Mouse (Mus musculus) adrenal gland, adult 8-10 months (tissue): ENCODE results near the gene Smok3a. TPM values are rescaled to one million over a fixed set of nuclear protein-coding genes. Genes with fewer than 3 reads are reported as not detected.

Experiments
- total RNA-seq, 4 experiments: library from RNA; stranded (reverse); gene quantifications; 2 replicates each; pipeline ENCODE4 v1.2.4; 2022

Smok3a gene
- total RNA-seq, 4 experiments from 2014 or later = not detected

Other genes with a start within 250 kb of the Smok3a start
- gene Ppp1r35, start 242.4 kb upstream of the Smok3a start, total RNA-seq = 10 to 100 TPM; 21.2 to 35.5 (median 27.0) TPM
- gene Mepce, start 233.6 kb upstream of the Smok3a start, total RNA-seq = 10 to 100 TPM; 53.8 to 66.8 (median 56.1) TPM
- 1 to 10 TPM; 1.4 to 4.4 (median 2.8) TPM for gene Zcwpw1, start 233.5 kb upstream of the Smok3a start, total RNA-seq
- gene Pilra, start 185.0 kb upstream of the Smok3a start, total RNA-seq = 1 to 10 TPM; 1.8 to 5.8 (median 4.1) TPM
- 1 to 10 TPM; 1.2 to 3.7 (median 1.9) TPM for gene Pilrb1, start 163.2 kb upstream of the Smok3a start, total RNA-seq
- 1 to 10 TPM in 2 of 4 experiments, under 1 TPM in 1, not detected in 1; 0.93 to 3.2 (median 2.2) TPM for gene Pilrb2, start 149.4 kb upstream of the Smok3a start, total RNA-seq
- under 1 TPM in 3 of 4 experiments, not detected in 1; 0.17 to 0.26 (median 0.22) TPM for gene Cyp3a13, start 99.6 kb upstream of the Smok3a start, total RNA-seq
- gene Gjc3, start 58.2 kb upstream of the Smok3a start, total RNA-seq = under 1 TPM; 0.14 to 0.71 (median 0.40) TPM
- 1 to 10 TPM in 1 of 4 experiments, under 1 TPM in 2, not detected in 1; 0.73 to 1.0 (median 0.78) TPM for gene Azgp1, start 39.7 kb upstream of the Smok3a start, total RNA-seq
- not detected for gene Smok3b, start 168 bp downstream of the Smok3a start, total RNA-seq
- gene Smok3c, start 31.9 kb downstream of the Smok3a start, total RNA-seq = not detected
- 10 to 100 TPM; 39.6 to 51.4 (median 47.6) TPM for gene Zkscan1, start 63.8 kb downstream of the Smok3a start, total RNA-seq
- 10 to 100 TPM; 16.7 to 18.8 (median 17.1) TPM for gene Zscan21, start 95.6 kb downstream of the Smok3a start, total RNA-seq
- gene Zfp113, start 134.5 kb downstream of the Smok3a start, total RNA-seq = 10 to 100 TPM; 12.9 to 18.5 (median 16.1) TPM
- 100 to 1,000 TPM; 123 to 142 (median 139) TPM for gene Cops6, start 139.8 kb downstream of the Smok3a start, total RNA-seq
- 10 to 100 TPM; 19.5 to 34.6 (median 27.6) TPM for gene Ap4m1, start 150.7 kb downstream of the Smok3a start, total RNA-seq
- 10 to 100 TPM; 26.2 to 40.7 (median 32.4) TPM for gene Mcm7, start 151.2 kb downstream of the Smok3a start, total RNA-seq
- 10 to 100 TPM; 42.4 to 62.7 (median 51.4) TPM for gene Taf6, start 166.2 kb downstream of the Smok3a start, total RNA-seq
- gene Cnpy4, start 166.2 kb downstream of the Smok3a start, total RNA-seq = 10 to 100 TPM; 23.8 to 34.5 (median 27.8) TPM
- 10 to 100 TPM; 10.4 to 15.0 (median 11.7) TPM for gene Mblac1, start 173.1 kb downstream of the Smok3a start, total RNA-seq
- under 1 TPM; 0.14 to 0.91 (median 0.52) TPM for gene Nxpe5, start 204.6 kb downstream of the Smok3a start, total RNA-seq
- 100 to 1,000 TPM in 2 of 4 experiments, 10 to 100 TPM in 2; 86.5 to 106 (median 99.5) TPM for gene Lamtor4, start 234.2 kb downstream of the Smok3a start, total RNA-seq
- gene BC037034, start 242.8 kb downstream of the Smok3a start, total RNA-seq = 10 to 100 TPM; 22.7 to 48.4 (median 37.4) TPM